Mouse (Mus musculus) fat pad, adult 2 months (tissue): Measurements from ENCODE around the gene Cuedc1.

ENCODE experiments used
- DNase-seq: peaks from one replicate; pipeline ENCODE4 v3.0.0-alpha.2; 2011; ENCODE audit warnings: low read depth, low spot score; ENCODE audit errors: extremely low read depth

Gene Cuedc1

GRCm38 (mm10) chr11:88117356-88118090 lies 19.7 kb downstream of the Cuedc1 start:
- DNase-seq, result no peak

DNA sequence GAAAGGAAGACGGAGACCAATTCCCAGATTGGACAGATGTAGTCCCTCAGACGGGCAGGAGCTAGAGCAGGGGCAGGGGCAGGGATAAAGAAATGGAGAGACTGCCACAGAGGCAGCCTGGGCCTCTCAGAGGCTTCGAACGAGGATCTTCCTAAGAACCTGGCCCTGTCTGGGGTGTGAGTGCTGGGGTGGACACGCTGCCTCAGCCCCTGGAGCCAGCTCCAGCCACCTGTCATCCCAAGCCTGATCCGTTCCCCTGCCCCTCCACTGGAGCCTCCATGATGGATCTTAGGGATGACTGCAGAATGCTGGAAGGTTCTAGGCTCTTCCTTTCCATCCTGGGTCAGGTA lies 20.2 kb downstream of the Cuedc1 start:
- no peak for DNase-seq

DNA sequence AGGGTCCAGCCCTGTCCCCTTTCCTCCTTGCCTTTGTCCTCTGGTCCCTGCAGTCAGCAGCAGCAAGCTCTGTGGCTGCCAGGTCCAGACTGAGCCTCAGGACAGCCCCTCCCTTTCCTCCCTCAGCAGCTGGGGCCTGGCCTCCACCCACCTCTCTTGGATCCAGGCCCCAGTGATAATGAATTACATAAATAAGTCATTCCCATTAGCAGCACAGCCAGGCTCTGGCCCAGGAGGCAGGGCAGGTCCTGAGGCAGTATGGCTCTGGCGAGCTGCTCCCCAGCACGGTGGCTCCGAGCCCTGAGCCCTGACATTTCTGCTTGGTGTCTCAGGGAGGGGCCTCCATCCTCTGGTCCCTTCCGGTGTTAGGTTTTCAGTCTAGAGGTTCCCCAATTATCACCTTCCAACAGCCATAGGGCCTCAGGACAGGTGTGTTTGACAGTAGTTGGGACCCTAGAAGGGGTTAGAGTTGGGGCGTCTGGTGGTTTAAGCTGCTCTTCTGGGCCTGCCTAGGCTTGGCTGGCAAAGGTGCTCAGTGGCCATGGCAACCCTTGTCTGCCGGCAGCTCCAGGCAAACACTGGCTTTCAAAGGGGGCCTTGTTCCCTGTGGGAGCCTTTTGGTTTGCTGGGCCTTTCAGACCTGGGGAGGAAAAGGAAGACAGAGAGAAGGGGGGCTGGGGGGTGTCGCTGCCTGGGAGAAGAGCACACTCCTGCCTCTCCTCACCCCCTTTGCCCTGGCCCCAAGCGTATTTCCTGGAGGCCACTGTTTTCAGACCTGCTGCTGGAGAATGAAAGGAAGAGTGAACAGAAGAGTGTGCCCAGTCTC lies 21.2 kb downstream of the Cuedc1 start:
- peak; percentile 39 for DNase-seq

DNA sequence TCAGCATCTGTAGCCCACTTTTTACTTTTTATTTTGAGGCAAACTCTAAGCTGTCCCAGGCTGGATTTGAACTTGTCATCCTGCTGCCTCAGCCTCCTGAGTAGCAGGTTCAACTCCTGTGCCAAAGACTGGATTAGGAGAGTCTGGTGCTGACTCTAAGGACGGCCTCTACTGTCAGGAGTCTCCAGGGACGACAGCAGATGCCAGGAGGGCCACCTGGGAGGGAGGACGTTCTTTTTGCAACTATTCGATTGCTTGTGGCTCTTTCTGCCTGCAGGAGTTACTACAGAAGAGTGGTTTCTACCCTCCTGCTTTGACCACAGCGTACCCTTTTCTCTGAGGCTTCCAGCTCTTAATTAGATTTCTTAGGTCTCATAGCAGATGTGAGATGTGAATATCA lies 24.7 kb downstream of the Cuedc1 start:
- no peak for DNase-seq

GRCm38 (mm10) chr11:88123021-88123420 lies 25.2 kb downstream of the Cuedc1 start:
- no peak for DNase-seq

GRCm38 (mm10) chr11:88123731-88124130 lies 25.9 kb downstream of the Cuedc1 start:
- no peak for DNase-seq

GRCm38 (mm10) chr11:88125483-88125882 lies 27.6 kb downstream of the Cuedc1 start:
- no peak for DNase-seq

- DNase-seq, result no peak
Observed at GRCm38 (mm10) chr11:88126306-88126793, 28.5 kb downstream of the Cuedc1 start.

DNA sequence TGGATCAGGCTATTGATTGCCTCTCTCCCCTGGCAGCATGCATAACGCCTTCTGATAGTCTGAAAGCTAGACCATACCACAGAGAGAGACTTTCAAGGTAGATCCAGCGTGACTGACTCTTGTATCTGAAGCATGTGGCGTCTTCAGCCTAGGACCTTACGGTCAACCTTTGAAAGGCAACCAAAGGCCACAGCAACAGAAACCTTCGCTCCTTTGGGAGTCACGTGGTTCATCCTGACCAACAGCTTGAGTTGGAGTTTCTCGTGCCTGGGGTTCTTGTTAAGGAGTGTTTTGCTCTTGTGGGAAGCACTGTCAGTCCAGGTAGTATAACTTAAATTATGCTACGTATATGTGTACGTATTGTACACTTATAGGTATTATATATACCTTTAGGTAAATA lies 30.6 kb downstream of the Cuedc1 start:
- no peak for DNase-seq

DNA sequence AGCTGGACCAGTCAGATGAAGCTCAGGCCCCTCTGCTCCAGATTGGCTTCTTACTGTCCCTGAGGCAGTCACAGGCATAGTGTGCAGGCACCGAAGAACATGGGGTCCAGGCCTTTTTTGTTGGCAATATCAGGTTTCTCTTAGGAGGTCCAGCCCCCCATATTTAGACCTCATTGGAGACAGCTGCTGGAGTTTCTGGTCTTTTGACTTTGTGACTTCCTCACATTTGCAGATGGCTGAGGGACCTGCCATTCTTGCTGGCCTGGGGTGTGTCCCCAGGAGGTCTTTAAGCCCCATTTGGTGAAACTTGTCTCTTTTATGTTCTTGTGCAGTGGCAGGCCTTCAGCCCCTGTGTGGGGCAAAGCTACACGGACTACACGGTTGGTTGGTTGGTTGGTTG lies 31.4 kb downstream of the Cuedc1 start:
- no peak for DNase-seq

- DNase-seq, result no peak
Observed at GRCm38 (mm10) chr11:88129935-88130334, 32.1 kb downstream of the Cuedc1 start.

DNA sequence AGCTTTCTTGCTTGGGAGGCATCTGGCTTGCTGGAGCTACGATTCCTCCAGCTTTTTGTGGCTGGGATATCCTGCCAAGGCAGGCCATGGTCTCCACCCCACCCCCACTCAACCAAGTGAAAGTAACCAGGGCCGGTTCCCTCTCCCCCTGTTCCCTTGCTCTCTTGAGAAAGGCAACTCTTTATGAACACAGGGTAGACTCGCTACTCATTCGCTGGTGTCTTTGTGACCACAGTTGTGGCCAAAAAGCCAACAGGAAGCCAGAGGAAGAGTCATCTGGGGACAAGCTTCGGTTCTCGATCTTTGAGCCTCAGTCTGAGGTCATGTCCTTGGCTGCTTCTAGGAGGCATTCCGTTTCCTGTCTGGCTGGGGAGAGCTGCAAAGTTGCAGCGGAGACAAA lies 34.0 kb downstream of the Cuedc1 start:
- no peak for DNase-seq

- DNase-seq, result no peak
Observed at GRCm38 (mm10) chr11:88135218-88135617, 37.4 kb downstream of the Cuedc1 start.

DNA sequence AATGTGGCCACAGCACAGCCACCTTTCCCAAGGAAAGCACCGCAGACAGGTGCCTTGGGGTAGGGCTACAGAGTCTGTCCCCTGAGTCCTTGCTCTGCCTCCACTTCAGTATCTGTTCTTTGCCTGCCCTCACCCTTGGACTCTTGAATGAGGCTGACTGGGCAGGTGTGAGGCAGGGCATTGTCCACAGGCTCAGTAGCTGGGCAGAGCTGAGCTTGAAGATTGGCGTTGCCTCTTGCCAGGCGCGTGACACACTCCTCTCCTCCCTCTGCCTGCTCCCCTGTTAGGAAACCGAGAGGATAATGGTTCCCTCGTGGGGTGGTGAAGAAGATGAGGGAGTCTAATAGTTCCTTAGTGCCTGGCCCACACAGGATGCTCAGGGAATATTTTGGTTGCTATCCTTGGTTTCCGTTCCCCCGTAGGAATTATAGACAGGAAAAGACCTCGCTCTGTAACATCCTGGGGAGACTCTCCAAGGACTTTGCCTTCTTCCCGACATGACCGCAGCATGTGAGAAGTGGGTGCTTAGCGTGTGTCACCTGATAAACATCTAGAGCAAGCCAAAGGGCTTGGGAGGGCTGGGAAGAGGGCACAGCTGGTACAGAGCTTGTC lies 40.1 kb downstream of the Cuedc1 start:
- DNase-seq, result no peak

GRCm38 (mm10) chr11:88139256-88139861 lies 41.5 kb downstream of the Cuedc1 start:
- no peak for DNase-seq

- no peak for DNase-seq
Observed at GRCm38 (mm10) chr11:88140066-88141060, 42.5 kb downstream of the Cuedc1 start.

- DNase-seq, result no peak
Observed at GRCm38 (mm10) chr11:88142362-88142761, 44.5 kb downstream of the Cuedc1 start.

- DNase-seq, result no peak
Observed at GRCm38 (mm10) chr11:88144100-88144499, 46.2 kb downstream of the Cuedc1 start.

DNA sequence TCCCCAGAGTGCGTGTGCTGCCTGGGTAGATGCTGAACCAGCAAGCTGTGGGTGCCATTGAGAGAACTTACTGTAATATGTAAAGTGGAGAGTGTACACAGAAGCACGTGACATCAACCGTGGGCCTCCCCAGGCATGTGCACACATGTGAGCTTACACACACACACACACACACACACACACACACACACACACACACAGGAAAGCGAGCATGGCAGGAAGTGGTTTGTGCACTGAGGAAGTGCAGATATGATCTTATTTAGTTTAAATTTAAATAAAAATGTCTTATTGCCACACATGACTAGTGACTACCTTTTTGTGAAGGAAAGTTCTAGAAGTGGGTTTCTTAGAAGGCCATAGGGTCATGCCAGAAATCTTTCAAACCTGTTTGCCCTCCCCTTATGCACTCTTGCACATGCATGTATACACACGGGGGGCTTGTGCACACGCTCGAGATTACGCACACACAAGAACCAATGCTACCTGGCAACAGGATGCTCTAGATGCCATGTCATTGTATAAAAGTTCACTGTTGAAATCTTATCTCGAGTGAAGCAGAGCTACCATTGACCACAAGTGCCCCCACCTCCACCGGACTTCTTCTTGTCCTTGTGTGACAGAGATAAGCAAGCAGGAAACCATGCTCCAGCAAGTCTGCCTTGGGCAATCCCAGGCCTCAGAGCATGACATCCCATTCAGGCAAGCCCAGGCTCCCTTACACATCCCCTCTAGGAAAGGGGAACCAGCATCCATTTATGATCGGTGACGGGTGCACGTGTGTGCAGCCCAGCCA lies 47.6 kb downstream of the Cuedc1 start:
- DNase-seq, result no peak
